Mouse (Mus musculus) embryonic fibroblast, embryonic 13.5 days (primary cell): ENCODE results near the gene Ublcp1.

Source experiments
- CTCF ChIP-seq: IDR thresholded peaks from 2 replicates; pipeline ENCODE4 v1.5.1; 2011; ENCODE audit warnings: mild to moderate bottlenecking, control low read depth, low read length, moderate library complexity, borderline replicate concordance; ENCODE audit not compliant: insufficient read depth
- POLR2A ChIP-seq: IDR thresholded peaks from 2 replicates; pipeline ENCODE4 v1.6.1; 2011; ENCODE audit warnings: low read depth, mild to moderate bottlenecking, control low read depth, low read length, moderate library complexity

GRCm38 (mm10) chr11:44471337-44471995 is 1.2 kb upstream of the Ublcp1 start:
- no peak for TF ChIP-seq POLR2A
- TF ChIP-seq CTCF: no peak
